Mouse (Mus musculus): ENCODE measurements around the gene Arcn1. TPM values are rescaled to one million over a fixed set of nuclear protein-coding genes. Genes with fewer than 3 reads are reported as not detected.
A peak's percentile ranks its signal among the peaks of the same experiment; 100 is the strongest.

The Arcn1 gene
- polyA plus RNA-seq, 1 experiment from 2014 or later, result 209 TPM

GRCm38 (mm10) chr9:44801669-44802068, 34.0 kb upstream of the Arcn1 start:
- Histone ChIP-seq H3K4me1 (ENCODE audit: control insufficient read depth, insufficient read depth, low read length) (peaks cover 4% of the 10 kb centered on the region; the same call in 1 of the 2 replicates), H3K9me3 (ENCODE audit: control insufficient read depth, low read length) (no peaks in the 10 kb centered on the region), H3K4me2 (ENCODE audit: low read depth, severe bottlenecking) (no peak overlapping the region), H3K27me3 (ENCODE audit: control insufficient read depth, insufficient read depth, low read length) (peaks cover 10% of the 10 kb centered on the region; the same call in 1 of the 2 replicates), H3K9ac (ENCODE audit: low read length) (no peak overlapping the region), H3K27ac (replicated peaks; ENCODE audit: low read depth, low read length) (no peak overlapping the region), H3K4me3 (ENCODE audit: low read depth, low read length) (no peak overlapping the region), H3K36me3 (ENCODE audit: control insufficient read depth, insufficient read depth, low read length) (peaks cover 3% of the 10 kb centered on the region; the same call in 1 of the 2 replicates)
- DNase-seq (ENCODE audit: low spot score), result no peak
- WGBS, result 81% methylated on average over 6 of the region's 6 CpGs
- ATAC-seq (ENCODE audit: insufficient number of reproducible peaks, low FRiP score, low TSS enrichment, low read depth), result no peak

GRCm38 (mm10) chr9:44799958-44800324, 32.3 kb upstream of the Arcn1 start:
- ATAC-seq (ENCODE audit: insufficient number of reproducible peaks, low FRiP score, low TSS enrichment, low read depth) (no peak), DNase-seq (ENCODE audit: low spot score) (no peak)
- H3K36me3 ChIP-seq (ENCODE audit: control insufficient read depth, insufficient read depth, low read length), result no peaks in the 10 kb centered on the region
- H3K4me1 ChIP-seq (ENCODE audit: control insufficient read depth, insufficient read depth, low read length), result peaks cover 4% of the 10 kb centered on the region; the same call in 1 of the 2 replicates
- WGBS, result 44% methylated on average over 9 of the region's 9 CpGs
- H3K9ac ChIP-seq (ENCODE audit: low read length), result peak overlapping the region; percentile 63
- no peak overlapping the region for H3K27ac ChIP-seq (replicated peaks; ENCODE audit: low read depth, low read length)
- H3K9me3 ChIP-seq (ENCODE audit: control insufficient read depth, low read length), result no peaks in the 10 kb centered on the region
- peaks cover 10% of the 10 kb centered on the region; the same call in 1 of the 2 replicates for H3K27me3 ChIP-seq (ENCODE audit: control insufficient read depth, insufficient read depth, low read length)
- H3K4me3 ChIP-seq (ENCODE audit: low read depth, low read length), result peak overlapping the region; percentile 63
- H3K4me2 ChIP-seq (ENCODE audit: low read depth, severe bottlenecking), result peak overlapping the region; percentile 74

GRCm38 (mm10) chr9:44799102-44799957, 31.7 kb upstream of the Arcn1 start, which contains the start of gene Tmem25:
Gene Tmem25 (minus strand): TSS chr9:44799307.
- H3K9ac ChIP-seq (ENCODE audit: low read length), result peak within 1 kb of the TSS; percentile 63
- DNase-seq (ENCODE audit: low spot score), result peak; percentile 88
- H3K9me3 ChIP-seq (ENCODE audit: control insufficient read depth, low read length), result no peaks in the 10 kb centered on the region
- H3K4me2 ChIP-seq (ENCODE audit: low read depth, severe bottlenecking), result peak within 1 kb of the TSS; percentile 74
- peak within 1 kb of the TSS; percentile 63 for H3K4me3 ChIP-seq (ENCODE audit: low read depth, low read length)
- peak; percentile 93 for ATAC-seq (ENCODE audit: insufficient number of reproducible peaks, low FRiP score, low TSS enrichment, low read depth)
- peaks cover 10% of the 10 kb centered on the region; the same call in 1 of the 2 replicates for H3K27me3 ChIP-seq (ENCODE audit: control insufficient read depth, insufficient read depth, low read length)
- H3K36me3 ChIP-seq (ENCODE audit: control insufficient read depth, insufficient read depth, low read length), result no peaks in the 10 kb centered on the region
- WGBS, result under 1% methylated on average over 75 of the region's 75 CpGs
- peaks cover 4% of the 10 kb centered on the region; the same call in 1 of the 2 replicates for H3K4me1 ChIP-seq (ENCODE audit: control insufficient read depth, insufficient read depth, low read length)
- no peak within 1 kb of the TSS for H3K27ac ChIP-seq (replicated peaks; ENCODE audit: low read depth, low read length)

- peak overlapping the region; percentile 74 for H3K4me2 ChIP-seq (ENCODE audit: low read depth, severe bottlenecking)
- H3K36me3 ChIP-seq (ENCODE audit: control insufficient read depth, insufficient read depth, low read length), result no peaks in the 10 kb centered on the region
- peaks cover 4% of the 10 kb centered on the region; the same call in 1 of the 2 replicates for H3K4me1 ChIP-seq (ENCODE audit: control insufficient read depth, insufficient read depth, low read length)
- peaks cover 10% of the 10 kb centered on the region; the same call in 1 of the 2 replicates for H3K27me3 ChIP-seq (ENCODE audit: control insufficient read depth, insufficient read depth, low read length)
- no peak overlapping the region for H3K9ac ChIP-seq (ENCODE audit: low read length)
- H3K9me3 ChIP-seq (ENCODE audit: control insufficient read depth, low read length), result no peaks in the 10 kb centered on the region
- DNase-seq (ENCODE audit: low spot score), result no peak
- ATAC-seq (ENCODE audit: insufficient number of reproducible peaks, low FRiP score, low TSS enrichment, low read depth), result no peak
- WGBS, result 43% methylated on average over 7 of the region's 7 CpGs
- H3K27ac ChIP-seq (replicated peaks; ENCODE audit: low read depth, low read length), result no peak overlapping the region
- H3K4me3 ChIP-seq (ENCODE audit: low read depth, low read length), result no peak overlapping the region
These were observed 30.7 kb upstream of the Arcn1 start for GRCm38 (mm10) chr9:44798298-44798697.

- peaks cover 1% of the 10 kb centered on the region; the same call in 1 of the 2 replicates for H3K27me3 ChIP-seq (ENCODE audit: control insufficient read depth, insufficient read depth, low read length)
- WGBS, result 65% methylated on average over 9 of the region's 9 CpGs
- no peaks in the 10 kb centered on the region for H3K9me3 ChIP-seq (ENCODE audit: control insufficient read depth, low read length)
- H3K9ac ChIP-seq (ENCODE audit: low read length), result no peak overlapping the region
- DNase-seq (ENCODE audit: low spot score) (no peak), ATAC-seq (ENCODE audit: insufficient number of reproducible peaks, low FRiP score, low TSS enrichment, low read depth) (no peak)
- no peak overlapping the region for H3K27ac ChIP-seq (replicated peaks; ENCODE audit: low read depth, low read length)
- H3K4me3 ChIP-seq (ENCODE audit: low read depth, low read length), result no peak overlapping the region
- H3K36me3 ChIP-seq (ENCODE audit: control insufficient read depth, insufficient read depth, low read length), result peaks cover 12% of the 10 kb centered on the region
- no peaks in the 10 kb centered on the region for H3K4me1 ChIP-seq (ENCODE audit: control insufficient read depth, insufficient read depth, low read length)
- no peak overlapping the region for H3K4me2 ChIP-seq (ENCODE audit: low read depth, severe bottlenecking)
These were observed 25.2 kb upstream of the Arcn1 start for GRCm38 (mm10) chr9:44792842-44793241.

- no peaks in the 10 kb centered on the region for H3K36me3 ChIP-seq (ENCODE audit: control insufficient read depth, insufficient read depth, low read length)
- under 1% methylated on average over 41 of the region's 41 CpGs for WGBS
- H3K4me1 ChIP-seq (ENCODE audit: control insufficient read depth, insufficient read depth, low read length), result peaks cover 2% of the 10 kb centered on the region; the same call in 1 of the 2 replicates
These were observed 5.4 kb upstream of the Arcn1 start for GRCm38 (mm10) chr9:44772750-44773651.

GRCm38 (mm10) chr9:44772392-44772749, 4.7 kb upstream of the Arcn1 start:
- DNase-seq (ENCODE audit: low spot score) (no peak), ATAC-seq (ENCODE audit: insufficient number of reproducible peaks, low FRiP score, low TSS enrichment, low read depth) (no peak)
- Histone ChIP-seq H3K4me1 (ENCODE audit: control insufficient read depth, insufficient read depth, low read length) (peaks cover 2% of the 10 kb centered on the region; the same call in 1 of the 2 replicates), H3K9ac (ENCODE audit: low read length) (no peak overlapping the region; the same call in 1 of the 2 replicates), H3K4me2 (ENCODE audit: low read depth, severe bottlenecking) (no peak overlapping the region), H3K27me3 (ENCODE audit: control insufficient read depth, insufficient read depth, low read length) (no peaks in the 10 kb centered on the region), H3K27ac (replicated peaks; ENCODE audit: low read depth, low read length) (no peak overlapping the region), H3K9me3 (ENCODE audit: control insufficient read depth, low read length) (no peaks in the 10 kb centered on the region), H3K36me3 (ENCODE audit: control insufficient read depth, insufficient read depth, low read length) (no peaks in the 10 kb centered on the region), H3K4me3 (ENCODE audit: low read depth, low read length) (peak overlapping the region; percentile 74; the same call in 1 of the 2 replicates)
- WGBS, result 23% methylated on average over 5 of the region's 5 CpGs

More at GRCm38 (mm10) chr9:44772750-44773651, 5.4 kb upstream of the Arcn1 start:
- peak overlapping the region; percentile 74 for H3K4me3 ChIP-seq (ENCODE audit: low read depth, low read length)
- H3K27me3 ChIP-seq (ENCODE audit: control insufficient read depth, insufficient read depth, low read length), result no peaks in the 10 kb centered on the region
- ATAC-seq (ENCODE audit: insufficient number of reproducible peaks, low FRiP score, low TSS enrichment, low read depth), result peak; percentile 98
- peak overlapping the region; percentile 75 for H3K9ac ChIP-seq (ENCODE audit: low read length)
- peak overlapping the region; percentile 79 for H3K4me2 ChIP-seq (ENCODE audit: low read depth, severe bottlenecking)
- H3K27ac ChIP-seq (replicated peaks; ENCODE audit: low read depth, low read length), result peak overlapping the region; percentile 25; the same call in 1 of the 2 replicates
- peak; percentile 96 for DNase-seq (ENCODE audit: low spot score)
- no peaks in the 10 kb centered on the region for H3K9me3 ChIP-seq (ENCODE audit: control insufficient read depth, low read length)

- Histone ChIP-seq H3K4me1 (ENCODE audit: control insufficient read depth, insufficient read depth, low read length) (peaks cover 2% of the 10 kb centered on the region; the same call in 1 of the 2 replicates), H3K4me3 (ENCODE audit: low read depth, low read length) (no peak overlapping the region), H3K36me3 (ENCODE audit: control insufficient read depth, insufficient read depth, low read length) (no peaks in the 10 kb centered on the region), H3K9ac (ENCODE audit: low read length) (no peak overlapping the region), H3K9me3 (ENCODE audit: control insufficient read depth, low read length) (no peaks in the 10 kb centered on the region), H3K27me3 (ENCODE audit: control insufficient read depth, insufficient read depth, low read length) (no peaks in the 10 kb centered on the region), H3K27ac (replicated peaks; ENCODE audit: low read depth, low read length) (no peak overlapping the region), H3K4me2 (ENCODE audit: low read depth, severe bottlenecking) (no peak overlapping the region)
- 95% methylated on average over 5 of the region's 5 CpGs for WGBS
- DNase-seq (ENCODE audit: low spot score), result no peak
- no peak for ATAC-seq (ENCODE audit: insufficient number of reproducible peaks, low FRiP score, low TSS enrichment, low read depth)
These were observed 3.7 kb upstream of the Arcn1 start for GRCm38 (mm10) chr9:44771376-44771775.

Data from limb, embryonic 11.5 days (tissue).